Mouse (Mus musculus) hematopoietic stem cell, adult 5-6 weeks (primary cell): ENCODE measurements around the gene 1700020N01Rik. TPM values are rescaled to one million over a fixed set of nuclear protein-coding genes. Genes with fewer than 3 reads are reported as not detected.

Experiments used
- ATAC-seq, 2 experiments: fragments of 125-278 bp in 1 of 2; replicated peaks in 1 of 2; 2 replicates each; pipeline ENCODE4 v1.8.0; 2016 to 2017; ENCODE audit warnings: inconsistent platforms in 2 of 2, mild to moderate bottlenecking in 2 of 2, moderate number of reproducible peaks in 2 of 2, low read depth in 1 of 2, moderate TSS enrichment in 1 of 2; ENCODE audit not compliant: low FRiP score in 2 of 2, poor library complexity in 2 of 2, severe bottlenecking in 2 of 2, insufficient read depth in 1 of 2, low TSS enrichment in 1 of 2
- total RNA-seq: library from RNA; stranded (forward); fragments of 172-1452, 232-1000 nt; gene quantifications from 2 replicates; pipeline ENCODE4 v1.2.3, GENCODE M21; 2017

Gene 1700020N01Rik
- not detected in 2 replicates for total RNA-seq

DNA sequence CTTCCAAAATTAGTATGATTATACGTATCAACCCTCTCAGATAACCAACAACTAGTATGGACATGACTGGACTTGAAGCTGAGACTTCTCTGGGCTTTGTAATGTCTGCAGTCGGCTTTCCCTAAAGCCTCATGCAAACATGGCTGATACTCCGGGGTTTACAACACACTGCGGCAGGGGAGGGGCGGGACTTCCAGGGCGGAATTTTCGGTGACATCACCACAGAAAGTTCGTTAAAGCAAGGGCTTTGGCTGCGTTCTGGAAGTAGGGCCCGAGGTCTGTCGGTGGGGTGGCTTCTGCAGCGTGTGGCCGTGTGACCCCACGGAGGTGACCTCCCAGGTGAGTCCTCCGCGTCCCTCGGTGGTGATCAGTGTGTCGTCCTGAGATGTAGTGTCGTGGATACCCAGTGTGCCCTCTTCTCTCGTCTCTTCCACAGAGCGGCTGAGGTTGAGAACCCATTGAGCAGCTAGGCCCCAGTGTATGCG is at the start of gene 1700020N01Rik:
Gene 1700020N01Rik, plus strand, starts transcription at position 250 of the 485 bp plus-strand sequence.
- no peak for ATAC-seq

- no peak for ATAC-seq
These were observed 49.2 kb upstream of the 1700020N01Rik start for GRCm38 (mm10) chr10:21543576-21544278.

GRCm38 (mm10) chr10:21544721-21545120 is 48.2 kb upstream of the 1700020N01Rik start:
- ATAC-seq, result peak; percentile 39 to 53; a peak in 1 of 4 replicates

DNA sequence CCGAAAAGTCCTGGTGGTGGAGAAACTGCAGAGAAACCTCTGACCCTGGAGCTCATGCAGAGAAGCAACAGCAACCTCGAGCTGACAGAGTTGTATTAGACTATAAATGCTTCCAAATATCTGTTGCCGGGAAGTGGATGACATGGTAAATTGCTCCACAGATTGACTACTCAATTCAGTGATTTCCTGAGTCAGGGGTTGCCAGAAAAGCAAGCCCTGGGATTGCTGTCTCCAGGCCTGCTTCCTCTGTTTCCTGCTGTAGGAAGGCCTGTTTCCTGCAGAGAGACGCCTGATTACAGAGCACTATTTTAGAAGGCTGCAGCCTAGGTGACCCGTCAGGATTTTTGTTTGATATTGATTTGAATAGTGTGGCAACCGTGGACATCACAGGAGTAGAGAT is 47.5 kb upstream of the 1700020N01Rik start:
- peak; percentile 81 to 84 for ATAC-seq

DNA sequence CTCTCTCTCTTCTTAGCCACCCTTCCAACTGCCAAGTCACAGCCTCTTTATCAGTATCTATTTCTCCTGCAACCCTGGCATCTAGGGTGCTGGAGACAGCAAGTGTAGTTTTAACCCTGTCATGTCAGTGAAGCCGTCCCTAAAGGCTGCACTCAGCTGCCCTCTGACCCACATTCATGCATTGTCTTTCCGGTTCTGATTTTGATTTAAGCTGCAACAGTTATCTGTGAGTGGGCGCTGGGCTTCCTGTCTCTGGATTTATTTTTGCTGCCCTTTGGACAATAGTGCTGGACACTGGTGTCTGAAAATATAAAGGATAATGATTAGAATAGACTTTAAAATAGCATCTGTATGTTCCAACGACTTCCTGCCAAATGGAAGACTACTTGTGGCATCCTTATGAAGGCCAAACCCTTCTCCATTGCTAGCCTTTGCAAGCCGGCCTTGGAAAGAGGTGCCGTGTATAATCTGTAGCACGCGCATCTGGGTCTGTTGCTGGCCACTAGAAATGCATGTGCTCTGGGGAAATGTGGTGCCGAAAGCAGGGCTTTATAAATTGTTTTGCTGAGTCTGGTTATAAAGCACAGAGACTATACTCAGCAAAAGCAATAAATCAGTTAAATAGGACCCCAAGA is 44.0 kb upstream of the 1700020N01Rik start:
- ATAC-seq, result no peak

DNA sequence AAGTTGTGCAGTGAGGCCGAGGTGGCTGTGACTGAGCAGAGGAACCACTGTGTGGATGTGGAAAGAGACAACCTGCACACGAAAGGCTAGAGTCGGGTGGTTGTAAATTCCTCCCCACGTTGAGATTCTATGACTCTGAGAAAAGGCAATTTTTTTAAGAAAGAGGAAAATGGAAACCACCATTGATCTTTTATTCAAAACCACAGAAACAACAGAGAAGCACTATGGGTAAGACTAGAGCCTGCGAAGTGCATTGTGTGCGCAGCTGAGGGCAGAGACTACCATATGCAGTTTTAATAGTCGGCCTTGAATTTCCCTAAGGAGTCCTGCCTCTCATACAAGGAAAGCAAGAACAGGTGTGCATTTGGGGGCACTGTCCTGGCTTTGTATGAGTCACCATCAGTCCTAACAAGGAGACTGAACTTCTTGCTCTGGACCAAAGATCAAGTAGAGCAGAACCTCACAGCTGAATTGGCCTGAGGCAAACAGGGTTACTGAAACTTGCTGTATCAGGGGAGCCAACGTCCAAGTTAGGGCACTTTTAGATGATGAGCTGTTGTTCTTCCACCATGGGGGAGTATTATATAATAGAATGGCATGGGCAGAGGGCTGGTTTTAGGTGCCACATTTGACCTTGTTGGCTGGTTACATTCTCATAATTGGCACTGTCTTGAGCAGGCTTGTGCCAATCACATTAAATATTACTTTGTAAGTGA is 39.8 kb upstream of the 1700020N01Rik start:
- no peak for ATAC-seq

GRCm38 (mm10) chr10:21553683-21554035 is 39.3 kb upstream of the 1700020N01Rik start:
- ATAC-seq, result no peak

- ATAC-seq, result no peak
These were observed 37.9 kb upstream of the 1700020N01Rik start for GRCm38 (mm10) chr10:21554896-21555580.

DNA sequence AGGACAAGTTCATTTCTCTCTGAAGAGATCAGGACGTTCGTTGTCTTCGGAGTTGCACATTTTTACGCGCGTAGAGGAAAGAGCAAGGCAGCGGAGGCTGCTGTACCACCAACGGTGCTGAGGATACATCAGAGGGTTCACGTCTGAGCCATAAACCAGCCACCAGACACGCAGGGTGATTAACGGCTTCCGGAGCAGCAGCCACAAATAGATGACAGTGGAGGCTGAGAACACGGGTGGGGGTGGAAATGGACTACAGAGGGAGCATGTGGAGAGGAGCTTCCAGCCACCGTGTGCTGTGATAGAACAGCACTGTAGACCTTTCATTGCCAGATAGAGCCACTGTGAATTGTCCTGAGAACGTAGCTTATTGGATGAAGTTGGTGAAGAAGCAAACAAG is 33.2 kb upstream of the 1700020N01Rik start:
- ATAC-seq, result peak in 1 of 2 experiments; percentile 37; a peak in 1 of 4 replicates

DNA sequence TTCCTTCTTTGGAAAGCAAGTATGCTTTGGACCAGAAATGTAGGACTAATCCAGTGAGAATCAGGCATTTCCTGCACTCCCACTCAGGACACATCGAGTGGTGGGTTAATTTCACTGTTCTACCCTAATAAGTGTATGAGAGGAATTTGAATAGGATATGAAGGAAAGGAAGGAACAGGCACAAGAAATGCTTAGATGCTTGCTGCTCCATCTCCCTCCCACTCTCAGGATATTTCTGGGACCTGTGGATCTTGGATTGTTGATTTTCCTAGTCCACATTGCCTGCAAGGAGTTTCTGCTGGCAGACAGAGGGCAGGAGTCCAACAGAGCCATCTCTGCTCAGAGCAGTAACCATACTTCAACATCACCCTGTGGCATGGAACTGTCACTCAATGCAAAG is 31.8 kb upstream of the 1700020N01Rik start:
- no peak for ATAC-seq

GRCm38 (mm10) chr10:21563446-21563845 is 29.5 kb upstream of the 1700020N01Rik start:
- no peak; a peak in 1 of 4 replicates for ATAC-seq

DNA sequence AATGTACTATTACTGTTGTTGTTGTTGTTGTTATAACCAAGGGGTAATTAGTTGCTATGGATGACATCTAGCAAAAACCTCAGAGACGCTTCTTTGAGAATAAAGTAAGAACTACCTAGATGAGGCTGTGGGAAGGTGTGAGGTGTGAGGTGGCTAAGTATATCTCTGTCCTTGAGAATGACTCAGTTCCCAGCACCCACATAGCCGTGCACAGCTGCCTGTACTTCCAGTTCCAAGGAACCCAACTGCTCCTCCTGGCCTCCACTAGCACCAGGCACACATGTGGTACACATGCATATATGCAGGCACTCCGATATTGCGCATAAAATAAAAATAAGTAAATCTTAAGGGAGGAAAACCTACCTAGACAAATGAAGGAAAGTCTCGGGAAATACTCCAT is 28.8 kb upstream of the 1700020N01Rik start:
- no peak for ATAC-seq

GRCm38 (mm10) chr10:21566074-21566473 is 26.9 kb upstream of the 1700020N01Rik start:
- no peak for ATAC-seq

GRCm38 (mm10) chr10:21571615-21572014 is 21.3 kb upstream of the 1700020N01Rik start:
- no peak for ATAC-seq

- no peak for ATAC-seq
These were observed 19.2 kb upstream of the 1700020N01Rik start for GRCm38 (mm10) chr10:21573713-21574112.

- ATAC-seq, result no peak
These were observed 17.1 kb upstream of the 1700020N01Rik start for GRCm38 (mm10) chr10:21575806-21576378.

DNA sequence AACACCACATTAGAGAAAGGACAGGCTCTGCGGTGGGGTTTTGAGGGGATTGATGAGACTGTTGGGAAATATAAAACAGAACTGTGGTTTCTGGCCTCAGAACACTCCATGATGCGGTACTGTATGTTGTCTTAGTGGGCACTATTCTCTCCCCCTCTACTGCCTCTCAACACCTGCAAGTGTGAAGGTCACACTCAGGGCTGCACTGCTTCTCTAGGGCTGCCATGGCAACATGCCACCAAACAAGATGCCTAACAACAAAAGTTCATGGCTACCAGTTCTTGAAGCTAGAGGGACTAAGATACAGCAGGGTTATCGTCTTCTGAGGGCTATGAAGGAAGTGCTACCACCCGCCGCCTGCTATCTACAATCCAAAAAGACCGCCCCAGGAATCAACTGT is 15.1 kb upstream of the 1700020N01Rik start:
- no peak for ATAC-seq
